Mouse (Mus musculus) kidney, adult 2 months (tissue): ENCODE data around the gene Pip4k2b. TPM values are rescaled to one million over a fixed set of nuclear protein-coding genes. Genes with fewer than 3 reads are reported as not detected.

Source experiments
- DNase-seq: peaks from one replicate; pipeline ENCODE4 v3.0.0; 2021
- H3K27ac ChIP-seq: fragments of 200-500 bp; 2 replicates; pipeline ENCODE4 v1.5.1; 2012; ENCODE audit warnings: low read depth, low read length, control low read depth, inconsistent platforms; ENCODE audit not compliant: insufficient read depth
- H3K27me3 ChIP-seq: fragments of 200-500 bp; replicated peaks from 2 replicates; pipeline ENCODE4 v1.6.1; 2012; ENCODE audit warnings: mild to moderate bottlenecking, moderate library complexity, low read length, inconsistent platforms; ENCODE audit not compliant: control insufficient read depth, insufficient read depth
- H3K36me3 ChIP-seq: fragments of 200-500 bp; 2 replicates; pipeline ENCODE4 v1.6.1; 2012; ENCODE audit warnings: mild to moderate bottlenecking, moderate library complexity, low read length, inconsistent platforms; ENCODE audit not compliant: control insufficient read depth, insufficient read depth
- H3K4me1 ChIP-seq: fragments of 200-500 bp; 2 replicates; pipeline ENCODE4 v1.6.1; 2011; ENCODE audit warnings: low read length; ENCODE audit not compliant: control insufficient read depth, insufficient read depth
- H3K4me3 ChIP-seq: fragments of 200-500 bp; 2 replicates; pipeline ENCODE4 v1.5.1; 2011; ENCODE audit warnings: mild to moderate bottlenecking, low read depth, low read length, control low read depth; ENCODE audit not compliant: insufficient read depth
- CTCF ChIP-seq: fragments of 200-500 bp; conservative IDR thresholded peaks from 2 replicates; pipeline ENCODE4 v1.5.1; 2011; ENCODE audit warnings: low read depth, mild to moderate bottlenecking, control low read depth, low read length, moderate library complexity, mixed read lengths; ENCODE audit not compliant: insufficient read depth, insufficient read length
- POLR2A ChIP-seq: fragments of 200-500 bp; IDR thresholded peaks from one replicate; pipeline ENCODE4 v1.6.1; 2011; ENCODE audit warnings: low read depth, low read length, control low read depth
- WGBS: fragments of 180-500 bp; shearing (Covaris S2); methylation state at CpG from one replicate; pipeline ENCODE4 v1.1.7; 2018; 5-methylcytosine and 5-hydroxymethylcytosine counted together
- polyA plus RNA-seq: library from polyadenylated mRNA; depleted of rRNA; stranded (reverse); fragments of >200 nt; gene quantifications from 2 replicates; pipeline ENCODE4 v1.2.3, GENCODE M21; 2012

The Pip4k2b gene
- polyA plus RNA-seq, 1 experiment = 10.6 TPM

DNA sequence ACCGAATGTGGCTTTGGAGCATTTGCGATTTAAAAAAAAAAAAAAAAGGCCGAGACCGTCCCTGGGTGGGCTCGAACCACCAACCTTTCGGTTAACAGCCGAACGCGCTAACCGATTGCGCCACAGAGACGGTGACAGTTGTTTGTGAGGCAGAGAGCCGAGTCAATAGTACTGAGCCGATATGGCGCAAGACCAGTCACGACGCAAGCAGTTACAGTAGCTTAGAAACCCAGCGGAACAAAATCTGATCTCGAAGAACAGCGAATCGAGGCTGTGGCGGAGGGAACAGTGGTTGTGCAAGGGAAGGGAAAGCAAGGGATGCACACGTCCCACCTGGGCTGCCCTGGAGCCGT lies 42.1 kb downstream of the Pip4k2b start:
- H3K27ac ChIP-seq = peak overlapping the region; percentile 32; the same call in 1 of the 2 replicates
- TF ChIP-seq POLR2A = no peak
- TF ChIP-seq CTCF = no peak
- DNase-seq = peak; percentile 92
- H3K27me3 ChIP-seq = no peaks in the 10 kb centered on the region
- H3K36me3 ChIP-seq = no peaks in the 10 kb centered on the region
- WGBS = under 1% methylated on average over 24 of the region's 24 CpGs
- peaks cover 13% of the 10 kb centered on the region; the same call in 1 of the 2 replicates for H3K4me1 ChIP-seq
- H3K4me3 ChIP-seq = peak overlapping the region; percentile 78

DNA sequence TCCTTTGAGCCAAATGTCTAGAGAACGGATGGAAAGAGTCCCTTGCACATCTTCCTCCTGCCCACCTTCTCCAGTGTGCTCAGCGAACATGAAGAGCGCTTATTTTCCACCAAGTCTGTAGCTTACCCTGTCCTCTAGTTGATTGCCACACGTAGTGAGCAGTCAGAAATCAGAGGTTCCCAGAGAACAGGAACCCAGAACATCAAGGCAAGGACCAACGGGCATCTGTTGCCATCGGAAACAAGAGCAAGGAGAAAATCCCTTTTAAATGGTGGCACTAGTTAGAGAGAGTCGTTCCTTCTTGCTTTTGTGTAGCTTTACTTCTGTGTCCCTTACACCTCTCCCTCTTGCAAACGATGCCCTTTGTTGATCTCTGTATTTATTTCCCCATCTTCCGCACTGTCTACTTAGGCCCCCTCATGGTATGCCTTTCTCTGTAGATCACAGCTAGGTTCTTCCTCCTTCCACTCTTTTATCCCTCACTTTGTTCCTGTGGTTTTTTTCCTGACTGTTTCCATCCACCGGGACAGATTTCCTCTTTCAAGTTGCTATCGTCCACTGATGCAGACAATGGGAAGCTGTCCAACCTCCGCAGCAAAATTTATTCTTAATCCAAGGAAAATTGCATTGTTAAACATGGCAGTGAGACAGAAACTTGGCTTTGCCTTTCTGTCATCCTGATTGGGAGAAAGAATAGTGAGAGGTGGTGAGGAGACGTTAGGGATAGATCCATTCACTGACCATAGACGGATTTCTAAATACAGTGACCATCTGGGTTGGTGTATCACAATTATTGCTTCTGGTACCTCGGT lies 42.7 kb downstream of the Pip4k2b start:
- WGBS = 54% methylated on average over 15 of the region's 15 CpGs
- Histone ChIP-seq H3K27ac (no peak overlapping the region), H3K4me3 (no peak overlapping the region), H3K4me1 (peaks cover 13% of the 10 kb centered on the region; the same call in 1 of the 2 replicates), H3K27me3 (no peaks in the 10 kb centered on the region), H3K36me3 (no peaks in the 10 kb centered on the region)
- no peak for DNase-seq
- TF ChIP-seq POLR2A = no peak
- TF ChIP-seq CTCF = no peak

GRCm38 (mm10) chr11:97700746-97701580 lies 43.5 kb downstream of the Pip4k2b start:
- peak; percentile 40 for DNase-seq
- Histone ChIP-seq H3K36me3 (no peaks in the 10 kb centered on the region), H3K4me3 (peak overlapping the region; percentile 79), H3K27me3 (no peaks in the 10 kb centered on the region), H3K27ac (peak overlapping the region; percentile 98), H3K4me1 (peaks cover 13% of the 10 kb centered on the region; the same call in 1 of the 2 replicates)
- no peak for TF ChIP-seq POLR2A
- no peak for TF ChIP-seq CTCF
- WGBS = 26% methylated on average over 30 of the region's 30 CpGs

DNA sequence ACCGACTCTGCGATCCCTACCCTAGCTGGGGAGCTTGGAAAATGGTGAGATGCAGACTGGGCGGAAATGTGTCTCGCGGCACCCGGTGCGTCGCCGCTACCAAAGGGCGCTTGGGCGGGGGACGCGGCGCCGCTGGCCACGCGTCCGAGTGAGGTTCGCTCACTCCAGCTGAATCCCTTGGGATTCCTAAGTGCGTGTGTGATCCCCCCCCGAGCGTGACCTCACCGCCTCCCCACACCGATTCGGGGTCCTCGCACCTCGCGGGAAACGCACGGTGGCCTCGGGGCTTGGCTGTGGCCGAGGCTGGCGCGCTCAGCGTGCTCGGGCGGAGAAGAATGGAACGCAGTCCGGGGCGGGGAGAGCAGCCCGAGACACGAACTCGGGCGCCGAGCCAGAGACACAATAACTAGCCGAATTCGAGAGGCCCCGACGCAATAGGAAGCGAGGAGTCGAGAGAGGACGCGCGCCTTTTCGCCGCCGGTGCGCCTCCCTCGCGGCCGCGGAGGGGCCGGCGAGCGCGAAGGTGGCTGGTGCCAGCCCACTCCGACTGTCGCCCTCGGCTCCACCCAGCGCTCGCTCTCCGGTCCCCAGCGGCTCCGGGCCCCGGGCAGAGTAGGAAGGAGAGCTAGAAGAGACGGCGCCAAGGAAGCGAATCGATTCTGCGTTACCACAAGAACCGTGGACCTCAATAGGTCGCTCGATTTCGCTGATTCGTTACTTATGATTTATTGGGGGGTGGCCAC lies 44.3 kb downstream of the Pip4k2b start, which contains the start of gene Pcgf2:
Gene Pcgf2, minus strand, starts transcription at position 495 of the 743 bp plus-strand sequence.
- Histone ChIP-seq H3K4me3 (peak within 1 kb of the TSS; percentile 79), H3K27ac (peak within 1 kb of the TSS; percentile 98), H3K4me1 (peaks cover 15% of the 10 kb centered on the region; the same call in 1 of the 2 replicates), H3K36me3 (no peaks in the 10 kb centered on the region), H3K27me3 (no peaks in the 10 kb centered on the region)
- TF ChIP-seq CTCF (no peak), POLR2A (no peak)
- WGBS = under 1% methylated on average over 84 of the region's 85 CpGs
- peak; percentile 88 for DNase-seq

DNA sequence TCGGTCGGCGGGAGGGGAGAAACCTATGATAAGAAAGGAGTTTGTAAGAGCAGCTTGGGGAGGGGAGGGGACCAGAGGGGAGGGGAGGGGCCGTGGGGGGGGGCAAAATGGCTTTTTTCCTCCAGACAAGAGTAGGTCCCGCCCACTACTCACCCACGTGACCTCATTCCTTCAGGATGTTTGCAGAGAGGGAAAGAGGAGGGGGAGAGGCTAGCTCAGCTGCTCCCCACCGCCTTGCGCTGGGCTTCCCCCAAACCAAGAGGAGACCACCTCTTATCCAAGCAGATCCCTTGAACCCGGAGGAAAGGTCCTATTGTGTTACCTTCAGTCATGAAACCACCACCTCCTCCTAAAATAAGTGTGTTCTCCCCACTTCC lies 44.9 kb downstream of the Pip4k2b start:
- TF ChIP-seq CTCF (no peak), POLR2A (peak; percentile 74)
- H3K27me3 ChIP-seq = no peaks in the 10 kb centered on the region
- H3K4me3 ChIP-seq = peak overlapping the region; percentile 79
- under 1% methylated on average over 6 of the region's 9 CpGs for WGBS
- H3K4me1 ChIP-seq = peaks cover 14% of the 10 kb centered on the region; the same call in 1 of the 2 replicates
- DNase-seq = peak; percentile 95
- H3K36me3 ChIP-seq = no peaks in the 10 kb centered on the region
- H3K27ac ChIP-seq = peak overlapping the region; percentile 98

DNA sequence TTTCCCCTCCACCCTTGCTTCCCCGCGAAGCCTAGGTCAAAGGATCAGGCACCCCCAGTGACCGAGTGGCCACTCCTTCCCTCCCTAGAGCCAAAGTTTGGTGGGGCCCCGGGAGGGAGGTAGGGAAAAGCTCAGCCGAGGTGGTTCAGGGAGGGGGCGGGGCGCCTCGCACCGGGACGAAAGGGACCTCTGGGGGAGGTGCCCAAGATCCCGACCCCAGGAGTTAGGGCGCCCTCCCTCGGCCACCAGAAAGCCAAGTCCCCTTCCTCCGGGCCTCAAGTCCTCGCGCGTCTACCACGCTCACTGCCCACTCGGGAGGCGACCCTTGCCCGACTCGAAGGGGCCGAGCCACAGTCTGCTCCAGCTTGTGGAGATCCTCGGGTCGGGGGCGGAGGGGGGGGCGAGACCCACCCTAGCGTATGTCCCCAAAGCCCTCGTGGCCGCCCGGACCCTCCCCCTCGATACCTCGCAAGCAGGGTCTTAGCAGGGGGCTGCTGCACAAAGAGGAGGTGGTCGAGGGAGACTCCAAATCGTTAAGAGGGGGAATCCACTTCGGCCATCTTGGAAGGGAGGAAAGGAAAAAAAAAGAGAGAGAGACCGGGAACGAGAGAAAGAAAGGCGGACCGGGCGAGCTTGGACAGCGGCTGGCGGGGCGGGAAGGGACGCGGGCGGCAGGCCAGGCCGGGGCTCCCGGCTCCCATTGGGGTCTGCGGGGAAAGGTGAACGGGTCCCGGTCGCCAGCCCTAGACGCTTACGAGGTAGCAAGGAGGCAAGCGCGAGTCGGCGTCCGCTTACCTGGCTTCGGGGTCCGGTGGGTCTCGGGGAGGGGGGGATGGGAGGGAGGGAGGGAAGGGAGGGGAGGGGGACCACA lies 45.5 kb downstream of the Pip4k2b start:
- H3K4me1 ChIP-seq = peaks cover 8% of the 10 kb centered on the region; the same call in 1 of the 2 replicates
- peak overlapping the region; percentile 79 for H3K4me3 ChIP-seq
- no peaks in the 10 kb centered on the region for H3K27me3 ChIP-seq
- no peaks in the 10 kb centered on the region for H3K36me3 ChIP-seq
- DNase-seq = peak; percentile 73
- H3K27ac ChIP-seq = peak overlapping the region; percentile 35
- 1% methylated on average over 63 of the region's 63 CpGs for WGBS
- no peak; the same call in 1 of the 2 replicates for TF ChIP-seq CTCF
- no peak for TF ChIP-seq POLR2A
